Mouse (Mus musculus) right cerebral cortex, postnatal 36 days (tissue): Measurements from ENCODE around the gene Reep6.

Experiments
- DNase-seq, 2 experiments: peaks; one replicate each; pipeline ENCODE4 v3.0.0; 2022; ENCODE audit warnings: low spot score in 2 of 2, mixed read lengths in 1 of 2

Reep6 gene

DNA sequence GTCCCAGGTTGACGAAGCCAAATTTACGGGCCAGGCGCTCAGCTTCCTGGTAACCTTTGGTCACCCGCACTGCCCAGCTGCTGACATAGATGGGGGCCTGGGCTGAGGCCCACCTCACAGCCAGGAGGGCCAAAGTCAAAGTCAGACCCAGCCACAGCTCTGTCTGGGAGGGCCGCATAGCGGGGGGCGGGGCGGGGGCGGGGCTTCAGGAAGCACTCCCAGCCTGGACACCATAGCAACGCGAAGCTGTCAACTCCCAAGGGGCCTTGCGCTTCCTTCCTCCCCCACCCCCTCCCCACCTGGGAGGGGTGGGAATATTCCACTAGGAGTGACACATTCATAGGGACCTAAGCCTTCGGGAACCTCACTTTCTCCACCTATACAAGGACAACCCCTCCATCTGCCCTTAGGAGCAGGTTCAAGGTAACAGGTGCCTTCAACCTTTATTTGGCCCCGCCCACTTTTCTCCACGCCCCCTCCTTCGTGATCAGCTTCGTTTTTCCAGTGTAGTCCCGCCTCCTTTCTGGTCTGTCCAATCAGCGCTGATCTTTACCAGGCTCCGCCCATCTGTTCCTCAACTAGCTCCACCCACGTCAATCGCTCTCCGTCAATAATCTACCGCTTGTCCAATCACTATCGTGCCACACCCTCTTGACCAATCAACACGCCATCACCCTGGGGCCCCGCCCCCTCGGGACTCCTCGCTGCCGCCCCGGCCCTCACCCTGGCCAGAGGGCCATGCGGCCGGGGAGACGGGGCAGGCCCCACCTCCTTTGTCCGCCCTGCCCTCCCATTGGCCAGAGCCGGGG lies at the start of gene Reep6, which contains the start of gene Pcsk4:
Reep6 (plus strand) TSS at position 681 of the 809 bp plus-strand sequence.
Pcsk4 (minus strand) TSS at position 226 of the 809 bp plus-strand sequence.
- peak; percentile 94 to 95 for DNase-seq

DNA sequence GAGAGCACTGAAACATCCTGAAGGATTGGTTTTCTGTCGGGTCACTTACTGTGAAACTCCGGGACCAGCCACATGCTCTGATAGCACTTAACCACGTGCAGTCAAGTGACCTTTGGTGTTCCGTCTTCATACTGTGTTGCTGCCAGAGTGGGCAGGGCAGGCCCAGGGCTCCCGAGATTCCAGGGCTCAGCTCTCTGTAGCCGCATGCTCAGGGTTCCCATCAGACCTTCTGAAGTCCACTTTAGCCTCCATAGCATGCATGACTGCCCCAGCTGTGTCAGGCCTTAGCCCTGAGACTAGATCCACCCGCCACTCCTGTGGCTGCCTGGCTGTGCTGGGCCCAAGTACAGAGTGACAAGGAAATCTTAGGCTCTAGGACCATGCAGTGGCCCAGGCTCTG lies 48.4 kb upstream of the Reep6 start:
- DNase-seq = no peak

DNA sequence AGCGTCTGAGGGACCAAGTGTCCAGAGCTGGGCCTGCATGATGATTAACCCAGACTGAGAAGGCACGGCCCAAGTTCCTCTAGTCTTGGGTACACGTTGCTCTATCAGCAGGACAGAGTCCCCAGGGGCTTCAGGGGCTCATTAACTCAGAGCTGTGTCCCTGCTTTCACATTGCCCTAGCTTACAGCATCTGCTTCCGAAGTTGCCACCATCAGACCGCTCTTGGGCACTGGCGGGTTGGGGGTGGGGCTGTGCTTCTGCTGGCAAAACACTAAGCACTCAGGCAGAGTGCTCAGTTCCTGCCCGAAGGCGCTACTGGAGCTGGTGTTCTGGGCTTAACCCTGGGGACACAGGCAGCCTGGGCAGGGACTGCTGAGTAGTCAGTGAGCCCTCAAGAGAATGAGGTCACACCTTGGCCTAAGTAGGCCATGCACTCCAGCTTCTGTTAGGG lies 47.8 kb upstream of the Reep6 start:
- no peak for DNase-seq

GRCm38 (mm10) chr10:80282481-80283441 lies 47.0 kb upstream of the Reep6 start:
- no peak for DNase-seq

GRCm38 (mm10) chr10:80285222-80286070 lies 44.3 kb upstream of the Reep6 start:
- DNase-seq = no peak

DNA sequence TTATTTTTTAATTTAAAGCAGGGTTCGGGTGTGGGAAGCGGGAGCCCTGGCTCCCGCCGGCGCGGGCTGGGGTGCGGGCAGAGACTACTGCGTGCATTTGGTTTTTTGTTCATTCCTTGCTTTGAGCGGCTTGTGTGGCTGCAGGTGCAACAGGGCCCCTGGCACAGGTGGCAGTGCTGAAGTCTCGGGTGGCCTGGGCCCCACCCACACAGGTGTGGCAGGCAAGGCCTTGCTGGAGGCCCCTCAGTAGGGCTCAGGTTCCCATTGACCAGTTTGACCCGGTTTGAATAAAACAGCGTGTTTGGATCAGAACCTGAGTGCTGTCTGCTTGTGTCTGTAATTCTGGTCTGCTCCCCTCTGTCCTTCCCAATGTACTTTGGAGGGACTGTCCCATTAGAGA lies 41.7 kb upstream of the Reep6 start:
- DNase-seq = no peak

DNA sequence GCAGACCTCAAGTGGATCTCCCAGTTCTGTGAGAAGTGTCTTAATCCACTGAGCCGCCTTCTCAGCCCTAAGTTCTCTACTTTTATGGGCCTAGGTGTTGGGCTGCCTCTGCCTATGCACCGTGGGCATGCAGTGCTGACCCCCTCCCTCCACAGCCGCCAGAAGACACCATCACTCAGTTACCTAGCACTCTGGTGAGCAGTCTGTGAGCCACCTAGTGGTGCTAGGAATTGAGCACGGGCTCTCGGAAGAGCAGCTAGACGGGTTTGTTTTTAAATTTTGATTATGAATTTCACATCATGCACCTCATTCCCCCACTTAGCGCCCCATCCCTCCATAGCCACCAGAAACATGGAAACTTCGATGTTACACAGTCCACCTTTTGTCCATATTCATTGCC lies 41.1 kb upstream of the Reep6 start:
- no peak for DNase-seq

- DNase-seq = peak; percentile 87 to 89
These were observed 37.3 kb upstream of the Reep6 start, which contains the start of gene Rps15 for GRCm38 (mm10) chr10:80292251-80293146. Gene Rps15, plus strand, starts transcription at chr10:80292453.

DNA sequence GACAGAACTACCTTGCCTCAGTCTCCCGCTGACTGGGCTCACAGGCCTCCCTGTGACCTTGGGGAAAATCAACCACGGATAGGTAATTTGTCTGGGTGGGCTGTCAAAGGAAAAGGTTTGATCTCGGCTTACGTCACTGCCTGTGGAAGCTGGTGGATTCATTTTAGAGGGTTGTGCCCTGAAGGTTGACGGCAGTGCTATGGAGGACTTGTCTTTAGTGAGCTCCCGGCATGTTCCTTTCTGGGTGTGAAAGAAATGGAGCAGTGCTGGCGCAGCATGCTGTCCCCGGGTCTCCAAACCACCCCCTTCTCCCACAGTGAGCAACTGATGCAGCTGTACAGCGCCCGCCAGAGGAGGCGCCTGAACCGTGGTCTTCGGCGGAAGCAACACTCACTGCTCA lies 36.4 kb upstream of the Reep6 start:
- no peak for DNase-seq

- no peak for DNase-seq
These were observed 35.4 kb upstream of the Reep6 start for GRCm38 (mm10) chr10:80294311-80294710.

GRCm38 (mm10) chr10:80294788-80295303 lies 34.9 kb upstream of the Reep6 start:
- DNase-seq = no peak

- peak; percentile 62 to 64 for DNase-seq
These were observed 33.9 kb upstream of the Reep6 start, which contains the start of gene Apc2 for GRCm38 (mm10) chr10:80295618-80296425. Gene Apc2, plus strand, starts transcription at chr10:80295977.

DNA sequence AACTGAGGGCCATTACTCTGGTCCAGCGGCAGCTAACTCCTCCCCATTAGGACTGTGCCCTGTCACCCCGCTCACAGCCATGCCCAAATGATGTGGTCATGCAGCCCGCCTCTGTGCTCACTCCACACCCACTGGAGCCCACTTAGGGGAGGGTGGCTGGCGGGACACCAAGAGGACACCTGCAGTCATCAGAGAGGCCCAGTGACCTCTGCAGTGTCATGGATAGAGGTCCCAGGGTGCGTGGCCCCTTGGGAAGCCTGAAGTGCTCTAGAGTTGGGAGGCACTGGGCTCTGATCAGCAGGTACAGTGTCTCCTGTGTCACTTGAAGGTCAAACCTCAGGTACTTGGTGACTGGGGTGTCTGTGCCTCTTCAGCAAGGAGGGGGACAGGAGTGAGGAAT lies 32.9 kb upstream of the Reep6 start:
- no peak for DNase-seq

- no peak for DNase-seq
These were observed 32.1 kb upstream of the Reep6 start for GRCm38 (mm10) chr10:80297526-80298133.

DNA sequence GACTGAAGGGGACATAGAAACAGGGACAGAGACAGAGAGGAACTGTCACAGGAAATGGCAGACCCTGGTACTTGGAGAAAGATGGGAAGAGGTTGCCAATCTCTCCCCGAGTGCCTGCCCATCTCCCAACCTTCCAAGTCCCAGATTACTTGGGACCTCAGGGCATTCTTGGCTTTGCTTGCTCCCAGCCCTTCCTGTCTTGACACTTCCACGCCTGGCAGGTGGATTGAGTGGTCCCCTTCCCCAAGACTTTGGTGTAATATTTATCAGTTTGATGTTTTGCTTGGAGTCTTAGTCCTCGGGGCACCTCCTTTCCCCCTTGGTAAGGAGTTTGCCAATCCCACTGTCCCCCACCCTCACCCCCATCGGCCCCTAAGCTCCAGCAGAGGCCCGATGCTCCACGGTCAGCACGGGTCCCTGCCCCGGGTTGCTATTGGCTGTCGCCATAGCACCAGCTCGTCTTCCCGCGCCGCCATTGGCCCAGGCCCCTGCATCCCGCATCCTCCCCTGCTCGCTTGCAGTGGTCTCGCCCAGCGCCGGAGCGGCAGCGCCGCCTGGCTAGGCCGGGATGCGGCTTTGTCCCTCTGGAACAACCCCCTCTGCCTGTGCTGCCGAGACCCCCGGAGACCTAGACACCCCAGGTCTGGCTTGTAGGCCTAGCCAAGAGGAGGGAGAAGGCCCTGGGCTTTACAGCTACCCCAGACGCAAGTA lies 31.0 kb upstream of the Reep6 start:
- peak; percentile 90 to 91 for DNase-seq

DNA sequence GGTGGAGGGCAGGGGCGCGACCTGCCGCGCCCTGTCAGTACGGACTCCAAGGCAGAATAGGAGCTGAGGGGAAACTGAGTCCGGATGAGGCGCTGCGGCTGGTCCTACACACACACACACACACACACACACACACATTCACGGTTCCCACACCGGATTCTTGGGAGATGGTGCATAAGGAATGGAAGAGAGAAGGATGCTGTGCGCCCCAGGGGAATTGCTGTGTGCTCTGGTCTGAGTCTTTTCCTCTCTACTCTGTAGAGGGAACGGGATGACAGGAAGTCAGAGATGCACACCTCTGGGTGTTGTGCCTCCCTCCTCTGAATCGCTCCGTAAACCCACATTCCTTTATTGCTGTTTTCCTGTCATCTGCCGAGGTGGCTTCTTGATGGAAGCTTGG lies 30.5 kb upstream of the Reep6 start:
- no peak for DNase-seq

- DNase-seq = no peak
These were observed 29.9 kb upstream of the Reep6 start for GRCm38 (mm10) chr10:80299824-80300223.

GRCm38 (mm10) chr10:80300672-80301181 lies 29.0 kb upstream of the Reep6 start:
- DNase-seq = no peak
